Mouse (Mus musculus) adrenal gland, adult 2 months (tissue): ENCODE measurements at regions not wholly inside any gene's neighbourhood (a gene's known extent, or its start where the extent isn't known, plus 50 kb on each side); places are given as distances from the start of the nearest gene placed in this dataset.
A peak's percentile ranks its signal among the peaks of the same experiment; 100 is the strongest.

Source experiments
- DNase-seq: peaks from one replicate; pipeline ENCODE4 v3.0.0; 2021

DNA sequence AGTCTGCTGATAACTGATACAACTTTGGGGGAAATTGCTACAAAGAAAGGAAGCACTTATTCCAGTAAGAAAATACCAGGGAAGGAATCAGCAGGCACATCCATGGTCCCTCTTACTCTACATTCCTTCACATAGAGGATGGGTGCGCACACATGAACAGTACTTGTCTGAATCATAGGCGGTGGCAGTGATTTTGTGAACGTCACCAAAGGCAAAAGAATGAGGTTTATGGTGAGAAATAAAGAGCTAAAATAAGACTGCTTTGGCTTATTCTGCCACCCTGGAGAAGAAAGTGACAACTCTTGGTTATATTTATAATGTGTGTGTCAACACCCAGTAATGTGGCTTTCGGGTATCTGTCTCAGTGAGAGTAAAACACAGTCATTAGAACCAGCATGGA is 59.9 kb upstream of the Ccdc80 start:
- DNase-seq: no peak

- DNase-seq: no peak
Measured at GRCm38 (mm10) chr16:45034401-45034800, 58.8 kb upstream of the Ccdc80 start.

GRCm38 (mm10) chr16:45036806-45037520 is 56.2 kb upstream of the Ccdc80 start:
- no peak for DNase-seq

DNA sequence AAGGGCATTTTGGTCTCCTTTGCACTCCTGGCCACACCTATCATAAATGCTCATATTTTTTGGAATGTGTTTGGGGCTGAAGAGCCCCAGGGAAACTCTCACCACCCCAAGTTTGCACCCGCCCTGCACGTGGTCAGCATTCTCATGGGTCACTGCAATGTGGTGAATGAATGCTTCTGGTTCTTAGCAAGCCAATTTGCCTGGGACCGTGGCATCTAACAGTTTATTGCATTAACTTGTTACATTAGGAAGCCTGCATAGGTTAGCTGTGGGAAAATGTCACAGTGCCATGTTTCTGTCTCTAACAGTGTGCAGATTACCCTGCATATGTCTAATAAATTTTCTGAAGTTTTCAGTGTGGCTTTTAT is 55.7 kb upstream of the Ccdc80 start:
- DNase-seq: no peak

- DNase-seq: peak; percentile 17
Measured at GRCm38 (mm10) chr16:45038261-45039036, 54.8 kb upstream of the Ccdc80 start.
